Mouse (Mus musculus): ENCODE data around the gene Col5a3. TPM values are rescaled to one million over a fixed set of nuclear protein-coding genes. Genes with fewer than 3 reads are reported as not detected.

Col5a3 gene
- total RNA-seq, 2 experiments from 2014 or later, result 26.1 to 30.2 TPM

- DNase-seq (ENCODE audit: low spot score), result no peak
- intact Hi-C loops (cut with DNase I), result no loop called here
Observed at GRCm38 (mm10) chr9:20810271-20810670, 4.6 kb downstream of the Col5a3 start.

- intact Hi-C loops (cut with DNase I), result loop anchor here (1.0 kb wide), 1 partner anchor 64 kb away; no protein-coding TSS in a partner anchor
- no peak for DNase-seq (ENCODE audit: low spot score)
Observed at GRCm38 (mm10) chr9:20805706-20806105, 9.2 kb downstream of the Col5a3 start.

- DNase-seq (ENCODE audit: low spot score), result peak; percentile 33
- intact Hi-C loops (cut with DNase I), result loop anchor here (1.0 kb wide), 1 partner anchor 64 kb away; no protein-coding TSS in a partner anchor
Observed at GRCm38 (mm10) chr9:20805159-20805495, 9.7 kb downstream of the Col5a3 start.

DNA sequence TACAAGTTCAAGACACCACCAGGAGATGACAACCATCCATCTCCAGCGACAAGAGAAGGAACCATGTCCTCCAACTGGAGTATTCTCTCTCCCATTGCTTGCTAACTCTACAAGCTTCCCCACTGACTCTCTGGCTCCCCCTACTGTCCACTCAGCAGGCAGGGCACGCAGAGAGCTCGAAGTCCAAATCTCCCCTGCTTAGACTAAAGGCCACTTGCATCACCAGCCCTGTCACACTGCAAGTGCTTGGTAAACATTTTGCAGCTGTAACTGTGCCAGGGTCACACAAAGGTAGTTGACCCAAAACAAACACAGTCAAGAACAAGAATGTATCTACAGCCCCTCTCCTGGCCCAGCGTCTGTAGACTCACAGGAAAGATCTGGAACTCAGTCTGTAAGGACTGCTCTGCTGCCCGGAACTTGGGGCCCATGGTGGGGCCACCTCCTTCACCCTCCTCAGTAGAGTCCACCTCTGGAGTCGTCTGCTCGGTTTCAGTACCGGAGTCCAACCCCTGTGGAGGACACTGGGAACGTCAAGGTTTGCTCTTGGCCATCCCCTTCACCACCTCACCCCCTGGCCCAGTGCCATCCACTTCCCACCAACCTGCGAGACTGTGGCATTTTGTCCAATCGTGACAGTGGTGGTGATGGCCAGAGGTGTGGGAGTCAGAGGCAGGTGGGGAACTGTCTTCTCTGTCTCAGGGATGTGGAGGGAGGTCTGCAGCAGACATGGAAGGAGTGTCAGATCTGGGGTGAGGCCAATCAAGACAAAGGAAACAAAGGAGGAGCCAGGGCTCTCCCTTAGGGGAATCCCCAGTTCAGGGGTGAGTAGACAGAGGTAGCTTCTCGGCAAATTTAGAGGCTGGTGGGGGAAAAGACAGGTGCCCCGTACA is 10.4 kb downstream of the Col5a3 start:
- intact Hi-C loops (cut with DNase I), result loop anchor here (1.0 kb wide), 1 partner anchor 63 kb away; no protein-coding TSS in a partner anchor
- DNase-seq (ENCODE audit: low spot score), result no peak

- intact Hi-C loops (cut with DNase I), result no loop called here
- peak; percentile 67 for DNase-seq (ENCODE audit: low spot score)
Observed at GRCm38 (mm10) chr9:20794108-20794806, 20.6 kb downstream of the Col5a3 start.

DNA sequence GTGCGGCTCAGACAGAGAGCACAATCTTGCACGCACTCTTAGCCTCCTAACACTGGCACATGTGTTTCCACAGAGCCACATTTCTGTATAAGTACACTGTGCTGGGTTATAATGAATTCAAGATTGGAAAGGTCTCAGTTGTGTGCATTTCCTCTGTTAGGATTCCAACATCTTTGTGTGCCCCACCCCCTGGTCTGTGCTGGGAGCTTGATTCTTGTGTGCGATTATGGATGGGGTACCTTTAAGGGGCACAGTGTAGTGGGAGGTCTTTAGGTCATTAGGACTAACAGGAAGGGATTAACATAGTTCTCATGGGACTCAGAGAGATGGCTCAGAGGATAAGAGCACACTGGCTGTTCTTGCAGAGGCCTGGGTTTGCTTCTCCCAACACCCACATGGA is 24.5 kb downstream of the Col5a3 start:
- intact Hi-C loops (cut with DNase I), result no loop called here
- DNase-seq (ENCODE audit: low spot score), result no peak

GRCm38 (mm10) chr9:20789651-20790050 is 25.2 kb downstream of the Col5a3 start:
- no peak for DNase-seq (ENCODE audit: low spot score)
- intact Hi-C loops (cut with DNase I), result no loop called here

DNA sequence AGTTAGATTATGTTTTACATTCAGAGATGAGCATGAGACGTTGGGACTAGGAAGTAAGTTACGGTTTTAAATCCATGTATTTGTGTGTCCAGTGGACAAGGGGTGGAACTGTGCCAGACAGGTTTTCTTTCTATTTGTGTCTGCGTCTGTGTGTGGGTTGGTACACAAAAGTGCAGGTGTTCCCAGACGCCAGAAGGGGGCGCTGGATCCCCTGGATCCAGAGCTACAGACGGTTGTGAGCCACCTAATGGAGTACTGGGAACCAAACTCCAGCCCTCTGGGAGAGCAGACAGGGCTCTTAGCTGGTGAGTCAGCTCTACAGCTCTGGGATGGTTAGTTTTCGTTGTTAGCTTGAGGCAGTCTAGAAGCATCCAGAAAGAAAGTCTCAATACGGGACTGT is 26.9 kb downstream of the Col5a3 start:
- DNase-seq (ENCODE audit: low spot score), result no peak
- intact Hi-C loops (cut with DNase I), result no loop called here

DNA sequence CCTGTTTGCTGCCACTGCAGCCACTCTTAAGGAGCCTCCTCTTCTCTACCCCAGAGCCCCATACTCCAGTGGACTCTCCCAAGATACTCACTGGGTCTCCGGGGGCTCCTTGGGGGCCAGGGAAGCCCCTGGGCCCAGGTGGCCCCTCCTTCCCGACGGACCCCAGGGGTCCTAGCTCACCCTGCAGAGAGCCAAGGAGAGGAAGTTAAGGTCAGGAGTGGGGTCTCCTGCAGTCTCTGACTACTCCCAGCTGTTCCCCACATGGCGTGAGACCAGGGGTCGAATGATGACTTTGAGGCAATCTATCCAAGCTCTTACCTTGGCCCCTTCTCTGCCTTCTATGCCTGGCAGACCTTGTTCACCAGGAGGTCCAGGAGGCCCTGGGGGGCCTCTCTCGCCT is 29.8 kb downstream of the Col5a3 start:
- intact Hi-C loops (cut with DNase I), result no loop called here
- no peak for DNase-seq (ENCODE audit: low spot score)

- DNase-seq (ENCODE audit: low spot score), result no peak
- intact Hi-C loops (cut with DNase I), result no loop called here
Observed at GRCm38 (mm10) chr9:20781286-20781685, 33.6 kb downstream of the Col5a3 start.

- intact Hi-C loops (cut with DNase I), result no loop called here
- DNase-seq (ENCODE audit: low spot score), result no peak
Observed at GRCm38 (mm10) chr9:20765274-20765673, 49.6 kb downstream of the Col5a3 start.

GRCm38 (mm10) chr9:20763099-20763498 is 51.8 kb downstream of the Col5a3 start:
- peak; percentile 29 for DNase-seq (ENCODE audit: low spot score)
- intact Hi-C loops (cut with DNase I), result no loop called here

GRCm38 (mm10) chr9:20762197-20762961 is 52.5 kb downstream of the Col5a3 start:
- intact Hi-C loops (cut with DNase I), result no loop called here
- DNase-seq (ENCODE audit: low spot score), result no peak

- intact Hi-C loops (cut with DNase I), result no loop called here
- no peak for DNase-seq (ENCODE audit: low spot score)
Observed at GRCm38 (mm10) chr9:20761388-20761787, 53.5 kb downstream of the Col5a3 start.

GRCm38 (mm10) chr9:20760813-20761212 is 54.1 kb downstream of the Col5a3 start:
- DNase-seq (ENCODE audit: low spot score), result peak; percentile 89
- intact Hi-C loops (cut with DNase I), result no loop called here

GRCm38 (mm10) chr9:20758896-20759295 is 56.0 kb downstream of the Col5a3 start:
- DNase-seq (ENCODE audit: low spot score), result no peak
- intact Hi-C loops (cut with DNase I), result no loop called here

- no peak for DNase-seq (ENCODE audit: low spot score)
- intact Hi-C loops (cut with DNase I), result no loop called here
Observed at GRCm38 (mm10) chr9:20758243-20758642, 56.6 kb downstream of the Col5a3 start.

- intact Hi-C loops (cut with DNase I), result no loop called here
- DNase-seq (ENCODE audit: low spot score), result no peak
Observed at GRCm38 (mm10) chr9:20757087-20757955, 57.5 kb downstream of the Col5a3 start.

GRCm38 (mm10) chr9:20756081-20756700 is 58.7 kb downstream of the Col5a3 start:
- intact Hi-C loops (cut with DNase I), result no loop called here
- DNase-seq (ENCODE audit: low spot score), result no peak
